Comparison of ENCODE assay signal across 8 mouse cellular contexts in the genomic region with DNA sequence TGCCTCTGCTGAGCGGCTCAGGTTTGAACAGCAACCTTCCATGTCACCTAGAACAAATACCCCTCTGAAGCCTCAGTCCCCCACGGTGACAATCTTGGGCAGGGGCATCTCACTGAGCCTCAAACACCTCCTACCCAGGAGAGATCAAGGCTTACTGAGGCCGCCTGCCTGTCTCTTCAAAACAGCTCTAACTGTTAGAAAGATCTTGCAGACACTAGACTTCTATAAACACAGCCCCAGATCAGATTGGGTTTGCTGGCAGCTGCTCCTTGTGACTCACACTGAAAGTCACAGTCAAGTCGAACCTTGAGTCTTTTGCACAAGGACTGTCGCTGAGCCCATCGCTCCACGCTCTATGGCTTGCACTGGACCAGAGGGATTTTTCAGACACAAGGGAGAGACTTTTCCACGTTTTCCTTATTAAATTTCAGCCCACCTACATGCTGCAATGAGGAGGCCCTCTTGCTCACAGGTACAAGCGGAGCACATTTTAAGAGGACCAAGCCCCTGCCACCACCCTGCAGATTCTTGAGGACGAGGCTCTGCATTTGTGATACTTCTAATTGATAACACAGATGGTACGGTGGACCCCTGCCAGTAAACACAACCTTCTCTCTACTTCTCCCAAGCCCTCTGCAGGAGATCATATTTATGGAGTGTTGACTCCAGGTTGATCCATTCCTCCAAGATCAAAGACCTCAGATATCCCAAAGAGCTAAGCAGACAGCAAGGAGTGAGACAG. TPM values are rescaled to one million over a fixed set of nuclear protein-coding genes. Genes with fewer than 3 reads are reported as not detected.
DNase-seq lines count a peak whose midpoint lies in the region; ATAC-seq lines count a peak whose summit lies in the region.

No protein-coding gene starts in this region.

- H3K9me3 ChIP-seq in heart, embryonic 15.5 days (replicated peaks), result no peaks in the 10 kb centered on the region
- H3K9me3 ChIP-seq in intestine, embryonic 15.5 days, result no peaks in the 10 kb centered on the region

- no peaks in the 10 kb centered on the region for H3K27me3 ChIP-seq in heart, embryonic 15.5 days
- no peaks in the 10 kb centered on the region for H3K27me3 ChIP-seq in intestine, embryonic 15.5 days (replicated peaks)

- no peak for ATAC-seq in heart, embryonic 15.5 days (replicated peaks; ENCODE audit: insufficient number of reproducible peaks, insufficient read depth, low FRiP score, low read depth)
- ATAC-seq in intestine, embryonic 15.5 days, result no peak
- no peak for ATAC-seq in granulocyte monocyte progenitor cell, adult 5-6 weeks (replicated peaks; ENCODE audit: poor library complexity, severe bottlenecking)
- ATAC-seq in inflammation-experienced regulatory T-cells, adult 6 months, result no peak
- ATAC-seq in erythroblast, adult 5-6 weeks (replicated peaks; ENCODE audit: low FRiP score, poor library complexity, severe bottlenecking), result no peak

- no peak overlapping the region for H3K4me3 ChIP-seq in heart, embryonic 15.5 days
- H3K4me3 ChIP-seq in intestine, embryonic 15.5 days (replicated peaks), result no peak overlapping the region

- DNase-seq in heart, adult 11 months, result no peak
- DNase-seq in MN1 (ENCODE audit: low spot score), result peak; percentile 23
- peak; percentile 77 to 82 for DNase-seq in cerebellum, postnatal 10 days

- H3K4me1 ChIP-seq in heart, embryonic 15.5 days (replicated peaks), result peaks cover 4% of the 10 kb centered on the region
- H3K4me1 ChIP-seq in intestine, embryonic 15.5 days (replicated peaks), result 0 out of 2 replicates have a peak, but pooled peaks cover 6% of the 10 kb centered on the region

- 45% methylated on average over 11 of the region's 11 CpGs for WGBS in heart, embryonic 15.5 days
- 48% methylated on average over 11 of the region's 11 CpGs for WGBS in intestine, embryonic 15.5 days

- H3K9ac ChIP-seq in heart, embryonic 15.5 days, result no peak overlapping the region
- H3K9ac ChIP-seq in intestine, embryonic 15.5 days, result no peak overlapping the region

- peak overlapping the region; percentile 50 for H3K27ac ChIP-seq in heart, embryonic 15.5 days
- H3K27ac ChIP-seq in intestine, embryonic 15.5 days, result peak overlapping the region; percentile 40; the same call in 1 of the 2 replicates

- no peaks in the 10 kb centered on the region for H3K36me3 ChIP-seq in heart, embryonic 15.5 days
- no peaks in the 10 kb centered on the region for H3K36me3 ChIP-seq in intestine, embryonic 15.5 days

- no peak overlapping the region for H3K4me2 ChIP-seq in heart, embryonic 15.5 days
- no peak overlapping the region; the same call in 1 of the 2 replicates for H3K4me2 ChIP-seq in intestine, embryonic 15.5 days (replicated peaks)

RNA-seq across cellular contexts. Expression of a gene that starts 21.7 kb away (rescaled TPM):
- 1.0 and 1.6 TPM in 2 replicates for polyA plus RNA-seq in heart, embryonic 15.5 days (2015; fragmentation: Nextera tagmentation; extraction: Ambion mirVana)
- polyA plus RNA-seq in intestine, embryonic 15.5 days (2015; fragmentation: Nextera tagmentation; extraction: Ambion mirVana), result 2.6 and 3.5 TPM in 2 replicates
- 3.4 and 4.0 TPM in 2 replicates for total RNA-seq in granulocyte monocyte progenitor cell, adult 5-6 weeks (2014; fragmentation: Nextera tagmentation)
- 0.88 and 1.8 TPM in 2 replicates for total RNA-seq in granulocyte monocyte progenitor cell, adult 5-6 weeks (2017)
- polyA plus RNA-seq in inflammation-experienced regulatory T-cells, adult 6 months (2017; shearing (Covaris generic)), result under 1 TPM; 0.20 to 0.90 (median 0.68) TPM
- total RNA-seq in erythroblast, adult 5-6 weeks (2015; ENCODE audit: low replicate concordance), result 0.63 TPM in 1 of 2 replicates, not detected in the other
- 0.09 and 0.14 TPM in 2 replicates for total RNA-seq in erythroblast, adult 5-6 weeks (2017; ENCODE audit: low replicate concordance)
